Mouse (Mus musculus): ENCODE data around the gene Egfl8.

- TF ChIP-seq CTCF (IDR thresholded peaks at IDR 0.05; ENCODE audit: control insufficient read depth, insufficient read depth, low read length) (no peak), POLR2A (IDR thresholded peaks at IDR 0.05; ENCODE audit: borderline replicate concordance, control insufficient read depth, low read depth, low read length) (no peak)
Observed at GRCm38 (mm10) chr17:34587814-34588213, 28.0 kb downstream of the Egfl8 start.

All from bone marrow, adult 2 months (tissue).